Mouse (Mus musculus): Measurements from ENCODE around the gene Dohh. TPM values are rescaled to one million over a fixed set of nuclear protein-coding genes. Genes with fewer than 3 reads are reported as not detected.
A peak's percentile ranks its signal among the peaks of the same experiment; 100 is the strongest.

Gene Dohh
- polyA plus RNA-seq, 1 experiment from 2014 or later = 61.4 TPM

DNA sequence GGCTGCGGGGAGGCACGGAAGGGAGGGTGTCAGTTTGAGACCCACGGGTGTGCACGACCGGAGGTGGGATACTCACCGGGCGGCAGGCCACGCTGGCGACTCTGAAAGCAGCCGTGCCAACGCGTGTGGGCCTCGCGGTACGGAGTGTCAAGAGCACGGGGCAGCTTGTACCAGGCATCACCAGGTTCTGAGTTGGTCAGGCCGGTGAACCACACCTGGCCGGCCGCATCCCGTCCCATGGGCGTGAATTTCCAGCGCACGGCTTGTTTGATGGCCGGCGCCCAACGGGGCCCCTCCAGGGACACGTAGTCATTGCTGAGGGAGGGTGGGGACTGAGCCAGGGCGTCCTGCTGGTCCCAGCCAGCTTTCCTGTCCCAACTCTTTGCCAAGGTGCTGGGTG is 19.6 kb upstream of the Dohh start:
- Histone ChIP-seq H3K36me3 (ENCODE audit: control insufficient read depth, insufficient read depth, low read length) (peaks cover 45% of the 10 kb centered on the region), H3K4me2 (ENCODE audit: low read depth, low read length) (peak overlapping the region; percentile 56), H3K27ac (replicated peaks; ENCODE audit: low read depth, low read length) (no peak overlapping the region), H3K27me3 (replicated peaks; ENCODE audit: control insufficient read depth, insufficient read depth, low read length) (peaks cover 20% of the 10 kb centered on the region), H3K4me3 (ENCODE audit: low read depth, low read length) (peak overlapping the region; percentile 35), H3K9ac (ENCODE audit: low read depth, low read length) (peak overlapping the region; percentile 55), H3K9me3 (ENCODE audit: control insufficient read depth, low read length) (no peaks in the 10 kb centered on the region), H3K4me1 (ENCODE audit: control insufficient read depth, insufficient read depth, low read length) (peaks cover 17% of the 10 kb centered on the region)
- no peak for ATAC-seq (ENCODE audit: low read depth)
- WGBS = 17% methylated on average over 20 of the region's 28 CpGs
- DNase-seq (ENCODE audit: low spot score) = no peak

DNA sequence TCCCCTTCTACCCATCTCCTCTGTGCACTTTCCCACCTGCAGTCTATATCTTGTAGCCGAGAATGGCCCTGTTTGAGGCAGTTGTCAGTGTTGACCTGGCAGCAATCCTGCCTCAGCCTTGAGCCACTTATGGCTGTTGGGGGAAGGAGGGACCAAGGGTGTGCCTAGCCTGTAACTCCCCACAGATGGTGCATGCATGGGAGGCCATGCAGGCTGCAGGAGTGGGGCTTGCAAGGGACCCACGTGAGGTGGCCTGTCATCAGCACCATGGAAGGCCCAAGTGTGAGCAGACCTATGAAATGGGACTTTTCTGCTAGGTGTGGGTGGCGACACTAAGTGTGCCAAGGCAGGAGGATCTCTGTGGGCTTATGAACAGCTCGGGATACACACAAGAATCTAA is 19.2 kb upstream of the Dohh start:
- ATAC-seq (ENCODE audit: low read depth) = peak; percentile 10; the same call in 1 of the 2 replicates
- peaks cover 20% of the 10 kb centered on the region for H3K27me3 ChIP-seq (replicated peaks; ENCODE audit: control insufficient read depth, insufficient read depth, low read length)
- no peaks in the 10 kb centered on the region for H3K9me3 ChIP-seq (ENCODE audit: control insufficient read depth, low read length)
- H3K36me3 ChIP-seq (ENCODE audit: control insufficient read depth, insufficient read depth, low read length) = peaks cover 49% of the 10 kb centered on the region
- DNase-seq (ENCODE audit: low spot score) = no peak
- H3K4me3 ChIP-seq (ENCODE audit: low read depth, low read length) = no peak overlapping the region
- WGBS = 28% methylated on average over 4 of the region's 4 CpGs
- no peak overlapping the region for H3K9ac ChIP-seq (ENCODE audit: low read depth, low read length)
- H3K4me2 ChIP-seq (ENCODE audit: low read depth, low read length) = peak overlapping the region; percentile 56; the same call in 1 of the 2 replicates
- H3K27ac ChIP-seq (replicated peaks; ENCODE audit: low read depth, low read length) = no peak overlapping the region
- peaks cover 17% of the 10 kb centered on the region for H3K4me1 ChIP-seq (ENCODE audit: control insufficient read depth, insufficient read depth, low read length)

DNA sequence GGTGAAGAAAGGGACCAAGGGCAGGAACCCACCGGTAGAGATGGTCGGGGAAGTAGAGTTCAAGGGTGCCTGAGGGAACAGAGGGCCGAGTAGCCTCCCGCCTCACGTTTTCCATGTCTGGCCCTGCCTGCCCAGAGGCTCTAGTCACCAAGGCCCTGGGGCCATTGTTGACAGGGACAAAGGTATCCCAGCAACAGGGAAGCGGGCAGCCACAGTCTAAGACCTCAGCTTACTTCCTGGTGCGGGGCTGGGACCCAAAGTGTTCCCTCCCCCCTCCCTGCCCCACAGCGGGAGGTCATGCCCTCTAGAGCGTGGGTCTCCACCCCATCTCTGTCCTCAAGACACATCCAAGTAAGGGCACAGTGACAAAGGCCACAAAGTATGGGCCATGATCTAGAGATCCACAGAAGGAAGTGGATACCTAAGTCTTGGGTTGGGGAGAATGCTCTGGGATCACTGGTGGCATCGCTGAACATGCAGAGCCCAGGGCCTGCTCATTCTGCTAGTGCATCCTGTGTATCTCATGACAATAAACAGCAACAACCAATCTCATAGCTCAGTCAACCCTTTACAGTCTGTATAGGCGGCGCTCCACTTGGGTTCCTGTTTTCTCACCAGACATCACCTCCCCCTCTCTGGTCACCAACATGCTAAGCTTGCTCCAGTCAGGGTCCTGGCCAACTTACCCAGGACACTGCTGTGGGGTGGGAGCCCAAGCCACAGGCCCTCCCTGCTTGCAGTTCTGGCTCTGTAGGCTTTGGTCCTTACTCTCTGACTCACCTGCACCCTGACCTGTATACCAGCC is 18.4 kb upstream of the Dohh start, which contains the start of gene 4930404N11Rik:
Gene 4930404N11Rik, minus strand, starts transcription at position 145 of the 805 bp plus-strand sequence.
- WGBS = 22% methylated on average over 12 of the region's 12 CpGs
- peak within 1 kb of the TSS; percentile 56 for H3K4me2 ChIP-seq (ENCODE audit: low read depth, low read length)
- peak within 1 kb of the TSS; percentile 35 for H3K4me3 ChIP-seq (ENCODE audit: low read depth, low read length)
- H3K9ac ChIP-seq (ENCODE audit: low read depth, low read length) = peak within 1 kb of the TSS; percentile 55; the same call in 1 of the 2 replicates
- H3K4me1 ChIP-seq (ENCODE audit: control insufficient read depth, insufficient read depth, low read length) = peaks cover 17% of the 10 kb centered on the region
- H3K9me3 ChIP-seq (ENCODE audit: control insufficient read depth, low read length) = no peaks in the 10 kb centered on the region
- ATAC-seq (ENCODE audit: low read depth) (peak; percentile 16; the same call in 1 of the 2 replicates), DNase-seq (ENCODE audit: low spot score) (no peak)
- peaks cover 57% of the 10 kb centered on the region for H3K36me3 ChIP-seq (ENCODE audit: control insufficient read depth, insufficient read depth, low read length)
- H3K27me3 ChIP-seq (replicated peaks; ENCODE audit: control insufficient read depth, insufficient read depth, low read length) = peaks cover 20% of the 10 kb centered on the region
- no peak within 1 kb of the TSS for H3K27ac ChIP-seq (replicated peaks; ENCODE audit: low read depth, low read length)

DNA sequence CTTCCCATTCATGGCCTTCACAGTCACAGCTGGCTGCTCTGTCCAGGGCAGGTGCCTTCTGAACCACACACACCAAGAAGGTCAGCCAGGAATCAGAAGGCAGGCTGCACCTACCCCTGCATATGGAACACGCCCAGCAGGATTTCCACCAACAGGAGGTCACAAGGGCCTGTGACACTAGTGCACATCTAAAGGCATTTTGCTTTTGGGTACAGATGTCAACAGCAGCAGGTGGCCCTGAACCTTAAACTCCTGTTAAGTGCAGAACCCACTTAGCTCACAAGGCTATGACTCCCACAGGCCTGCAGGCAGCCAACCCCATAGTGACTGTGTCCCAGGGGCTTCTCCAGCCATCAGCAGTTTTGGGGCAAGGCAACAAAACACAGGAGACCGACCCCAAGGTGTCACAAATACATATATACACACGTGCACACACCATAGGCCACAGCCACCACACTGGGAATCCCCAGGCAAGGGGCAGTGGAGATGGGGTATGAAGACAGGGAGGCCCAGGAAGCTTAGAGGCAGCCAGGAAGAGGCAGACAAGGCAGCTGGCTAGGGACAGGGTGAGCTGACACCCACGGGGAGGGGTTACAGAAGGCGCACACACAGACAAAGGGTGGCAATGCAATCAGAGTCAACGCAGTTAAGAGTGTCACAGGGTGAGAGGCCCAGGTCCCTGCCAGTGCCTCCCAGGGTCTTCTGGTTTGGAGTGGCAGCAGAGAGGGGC is 17.6 kb upstream of the Dohh start:
- no peaks in the 10 kb centered on the region for H3K9me3 ChIP-seq (ENCODE audit: control insufficient read depth, low read length)
- H3K4me2 ChIP-seq (ENCODE audit: low read depth, low read length) = no peak overlapping the region
- H3K27me3 ChIP-seq (replicated peaks; ENCODE audit: control insufficient read depth, insufficient read depth, low read length) = peaks cover 20% of the 10 kb centered on the region
- H3K9ac ChIP-seq (ENCODE audit: low read depth, low read length) = no peak overlapping the region
- ATAC-seq (ENCODE audit: low read depth) (no peak), DNase-seq (ENCODE audit: low spot score) (no peak)
- H3K4me3 ChIP-seq (ENCODE audit: low read depth, low read length) = no peak overlapping the region
- 74% methylated on average over 5 of the region's 6 CpGs for WGBS
- H3K27ac ChIP-seq (replicated peaks; ENCODE audit: low read depth, low read length) = no peak overlapping the region
- H3K36me3 ChIP-seq (ENCODE audit: control insufficient read depth, insufficient read depth, low read length) = peaks cover 65% of the 10 kb centered on the region
- peaks cover 17% of the 10 kb centered on the region for H3K4me1 ChIP-seq (ENCODE audit: control insufficient read depth, insufficient read depth, low read length)

DNA sequence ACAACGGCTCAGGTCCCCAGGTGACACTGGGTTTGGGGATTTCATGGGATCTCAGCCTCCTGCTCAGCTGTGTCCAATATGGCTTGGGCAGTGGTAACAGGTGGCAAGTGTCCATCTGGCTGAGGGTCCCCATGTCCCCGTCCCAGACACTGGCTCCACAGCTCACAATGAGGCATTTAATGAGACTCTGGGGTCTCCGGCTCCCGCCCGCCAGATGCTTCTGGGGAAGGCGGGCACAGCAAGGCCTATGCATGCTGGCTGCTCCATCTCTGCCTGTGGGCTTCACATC is 17.1 kb upstream of the Dohh start:
- H3K4me1 ChIP-seq (ENCODE audit: control insufficient read depth, insufficient read depth, low read length) = peaks cover 17% of the 10 kb centered on the region
- H3K4me3 ChIP-seq (ENCODE audit: low read depth, low read length) = no peak overlapping the region
- H3K27ac ChIP-seq (replicated peaks; ENCODE audit: low read depth, low read length) = no peak overlapping the region
- H3K27me3 ChIP-seq (replicated peaks; ENCODE audit: control insufficient read depth, insufficient read depth, low read length) = peaks cover 20% of the 10 kb centered on the region
- no peak overlapping the region for H3K4me2 ChIP-seq (ENCODE audit: low read depth, low read length)
- ATAC-seq (ENCODE audit: low read depth) (no peak), DNase-seq (ENCODE audit: low spot score) (no peak)
- no peak overlapping the region for H3K9ac ChIP-seq (ENCODE audit: low read depth, low read length)
- WGBS = 79% methylated on average over 6 of the region's 6 CpGs
- H3K9me3 ChIP-seq (ENCODE audit: control insufficient read depth, low read length) = no peaks in the 10 kb centered on the region
- H3K36me3 ChIP-seq (ENCODE audit: control insufficient read depth, insufficient read depth, low read length) = peaks cover 68% of the 10 kb centered on the region

DNA sequence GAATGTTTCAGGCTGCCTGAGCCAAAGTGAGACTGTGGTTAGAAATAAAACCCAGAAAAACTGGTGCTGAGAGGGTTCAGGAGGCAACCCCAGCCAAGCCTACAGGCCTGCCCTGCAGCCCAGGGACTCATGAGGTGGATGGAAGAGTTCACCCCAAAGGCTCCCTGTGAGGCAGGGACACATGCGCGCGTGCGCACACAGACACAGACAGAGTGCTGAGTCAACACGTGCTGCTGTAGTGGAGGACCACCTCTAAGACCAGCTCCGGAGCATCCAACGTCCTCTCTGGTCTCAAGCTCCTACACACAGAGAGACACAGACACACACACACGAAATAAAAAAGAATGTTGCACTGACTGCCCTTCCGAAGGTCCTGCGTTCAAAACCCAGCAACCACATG is 8.9 kb upstream of the Dohh start:
- H3K27me3 ChIP-seq (replicated peaks; ENCODE audit: control insufficient read depth, insufficient read depth, low read length) = no peaks in the 10 kb centered on the region
- DNase-seq (ENCODE audit: low spot score) (no peak), ATAC-seq (ENCODE audit: low read depth) (no peak)
- no peak overlapping the region for H3K4me3 ChIP-seq (ENCODE audit: low read depth, low read length)
- H3K36me3 ChIP-seq (ENCODE audit: control insufficient read depth, insufficient read depth, low read length) = peaks cover 47% of the 10 kb centered on the region
- H3K4me1 ChIP-seq (ENCODE audit: control insufficient read depth, insufficient read depth, low read length) = peaks cover 17% of the 10 kb centered on the region
- H3K4me2 ChIP-seq (ENCODE audit: low read depth, low read length) = no peak overlapping the region
- no peak overlapping the region for H3K9ac ChIP-seq (ENCODE audit: low read depth, low read length)
- 95% methylated on average over 10 of the region's 10 CpGs for WGBS
- H3K27ac ChIP-seq (replicated peaks; ENCODE audit: low read depth, low read length) = no peak overlapping the region
- no peaks in the 10 kb centered on the region for H3K9me3 ChIP-seq (ENCODE audit: control insufficient read depth, low read length)

DNA sequence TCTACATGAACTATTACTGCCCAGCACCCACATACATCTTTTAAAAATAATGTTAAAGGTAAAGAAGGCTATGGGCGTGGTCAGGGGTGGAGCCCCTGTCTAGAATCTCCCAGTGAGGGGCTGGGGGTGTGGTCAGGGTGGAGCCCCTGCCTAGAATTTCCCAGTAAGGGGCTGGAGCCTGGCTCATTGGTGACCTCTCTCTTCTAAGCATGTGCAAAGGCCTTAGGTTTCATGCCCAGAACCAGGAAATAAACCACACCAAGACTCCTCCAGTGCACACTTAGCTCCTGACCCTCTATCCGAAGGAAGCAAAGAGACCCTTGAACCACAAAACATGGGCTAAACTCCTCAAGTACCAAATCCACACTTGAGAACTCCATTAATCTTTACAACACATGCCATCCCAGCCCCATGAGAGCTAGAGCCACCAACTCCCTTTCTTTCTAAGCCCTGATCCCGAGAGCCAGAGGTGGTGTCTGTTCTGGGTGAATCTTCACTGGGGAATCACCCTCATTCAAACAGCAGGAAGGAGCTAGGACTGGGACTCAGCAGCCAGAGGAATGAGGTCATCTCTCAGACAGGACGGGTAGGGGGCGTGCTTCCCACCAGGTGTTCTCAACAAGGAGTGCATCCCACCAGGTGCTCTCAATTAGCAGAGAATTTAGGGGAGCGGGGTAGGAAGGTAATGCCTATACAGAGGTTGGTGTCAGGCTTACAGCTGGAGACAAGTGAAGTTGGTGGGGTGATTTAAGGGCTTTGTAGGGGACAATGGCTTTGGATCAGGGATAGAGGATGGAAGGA is 7.5 kb upstream of the Dohh start:
- H3K36me3 ChIP-seq (ENCODE audit: control insufficient read depth, insufficient read depth, low read length) = peaks cover 33% of the 10 kb centered on the region
- no peaks in the 10 kb centered on the region for H3K9me3 ChIP-seq (ENCODE audit: control insufficient read depth, low read length)
- no peaks in the 10 kb centered on the region for H3K27me3 ChIP-seq (replicated peaks; ENCODE audit: control insufficient read depth, insufficient read depth, low read length)
- WGBS = 24% methylated on average over 6 of the region's 6 CpGs
- peaks cover 17% of the 10 kb centered on the region for H3K4me1 ChIP-seq (ENCODE audit: control insufficient read depth, insufficient read depth, low read length)
- ATAC-seq (ENCODE audit: low read depth) = no peak
- peak overlapping the region; percentile 92 for H3K4me2 ChIP-seq (ENCODE audit: low read depth, low read length)
- H3K9ac ChIP-seq (ENCODE audit: low read depth, low read length) = peak overlapping the region; percentile 95
- no peak overlapping the region for H3K27ac ChIP-seq (replicated peaks; ENCODE audit: low read depth, low read length)
- DNase-seq (ENCODE audit: low spot score) = no peak
- peak overlapping the region; percentile 88 for H3K4me3 ChIP-seq (ENCODE audit: low read depth, low read length)

DNA sequence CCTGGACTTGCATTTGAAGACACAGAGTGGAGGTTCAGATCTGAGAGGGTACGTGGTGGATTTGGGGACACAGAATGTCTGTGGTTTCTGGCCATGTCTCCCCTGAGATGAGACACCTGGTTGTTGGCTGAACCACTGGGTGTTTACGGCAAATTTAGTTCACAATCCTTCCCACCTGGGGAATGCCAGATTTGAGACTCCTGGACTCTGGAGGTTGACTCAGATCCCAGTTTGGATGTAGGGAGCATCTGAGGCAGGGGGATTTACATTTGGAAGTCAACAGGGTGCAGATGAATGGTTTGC is 6.9 kb upstream of the Dohh start:
- ATAC-seq (ENCODE audit: low read depth) = no peak
- no peaks in the 10 kb centered on the region for H3K9me3 ChIP-seq (ENCODE audit: control insufficient read depth, low read length)
- DNase-seq (ENCODE audit: low spot score) = no peak
- H3K4me2 ChIP-seq (ENCODE audit: low read depth, low read length) = peak overlapping the region; percentile 92
- H3K4me1 ChIP-seq (ENCODE audit: control insufficient read depth, insufficient read depth, low read length) = peaks cover 17% of the 10 kb centered on the region
- H3K4me3 ChIP-seq (ENCODE audit: low read depth, low read length) = peak overlapping the region; percentile 88
- H3K27ac ChIP-seq (replicated peaks; ENCODE audit: low read depth, low read length) = no peak overlapping the region
- peaks cover 31% of the 10 kb centered on the region for H3K36me3 ChIP-seq (ENCODE audit: control insufficient read depth, insufficient read depth, low read length)
- WGBS = 43% methylated on average over 2 of the region's 2 CpGs
- peak overlapping the region; percentile 95 for H3K9ac ChIP-seq (ENCODE audit: low read depth, low read length)
- H3K27me3 ChIP-seq (replicated peaks; ENCODE audit: control insufficient read depth, insufficient read depth, low read length) = no peaks in the 10 kb centered on the region

Measured in embryonic facial prominence, embryonic 14.5 days (tissue).